Mouse (Mus musculus) right cerebral cortex, adult 18-20 months (tissue): ENCODE measurements at regions not wholly inside any gene's neighbourhood (a gene's known extent, or its start where the extent isn't known, plus 50 kb on each side); places are given as distances from the start of the nearest gene placed in this dataset.

Experiments used
- DNase-seq: peaks from one replicate; pipeline ENCODE4 v3.0.0; 2022; ENCODE audit warnings: mixed read lengths

GRCm38 (mm10) chr2:11362205-11362994, 190.5 kb downstream of the Prkcq start:
- DNase-seq, result no peak

DNA sequence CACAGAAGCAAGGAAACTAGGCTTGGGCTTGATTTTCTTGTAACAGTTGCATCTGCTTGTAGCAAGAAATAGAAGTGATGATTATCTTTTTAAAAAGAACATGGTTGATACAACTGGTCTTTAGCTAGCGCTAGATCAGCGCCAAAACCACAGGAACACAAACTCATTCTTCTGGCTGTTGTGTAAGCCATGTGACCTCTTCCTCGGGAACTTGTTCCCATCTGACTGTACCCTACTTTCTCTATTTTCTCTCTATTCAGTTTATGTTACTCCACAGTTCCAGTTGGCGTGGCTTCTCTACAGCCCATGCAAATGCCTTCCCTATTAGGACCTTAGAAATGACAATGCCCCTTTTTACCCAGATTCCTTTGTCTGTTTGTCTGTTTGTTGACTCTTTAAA, 187.4 kb downstream of the Prkcq start:
- DNase-seq, result no peak

- no peak for DNase-seq
Observed at GRCm38 (mm10) chr2:11356714-11357113, 184.8 kb downstream of the Prkcq start.

DNA sequence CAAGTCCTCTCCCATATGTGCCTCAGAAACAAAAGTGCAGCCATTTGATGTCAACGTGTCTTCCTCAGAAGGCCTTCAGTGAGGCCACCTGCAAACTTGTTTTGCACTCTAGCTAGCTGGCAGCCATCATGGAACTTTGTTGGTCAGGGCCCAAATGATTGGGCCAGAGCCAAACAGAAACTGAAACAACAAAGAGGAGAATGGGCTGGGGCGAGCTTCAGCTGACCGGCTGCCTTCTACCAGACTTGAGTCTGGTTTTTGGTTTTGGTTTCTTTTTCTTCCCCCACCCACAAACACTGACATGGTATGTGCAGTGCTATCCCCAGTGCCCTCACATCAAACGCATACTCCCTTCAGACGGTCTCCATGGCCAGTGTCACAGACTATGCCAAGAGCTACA, 183.7 kb downstream of the Prkcq start:
- no peak for DNase-seq
